Mouse (Mus musculus) cerebellum, adult 2 months (tissue): Measurements from ENCODE around the gene Slc35e4.

Experiments
- CTCF ChIP-seq: fragments of 200-500 bp; IDR thresholded peaks from 2 replicates; pipeline ENCODE4 v1.5.1; 2011; ENCODE audit warnings: low read depth, mild to moderate bottlenecking, control low read depth, low read length, moderate library complexity, borderline replicate concordance; ENCODE audit not compliant: insufficient read depth
- POLR2A ChIP-seq: fragments of 200-500 bp; IDR thresholded peaks from 2 replicates; pipeline ENCODE4 v1.6.1; 2011; ENCODE audit warnings: low read length, control low read depth, borderline replicate concordance; ENCODE audit not compliant: insufficient read depth

DNA sequence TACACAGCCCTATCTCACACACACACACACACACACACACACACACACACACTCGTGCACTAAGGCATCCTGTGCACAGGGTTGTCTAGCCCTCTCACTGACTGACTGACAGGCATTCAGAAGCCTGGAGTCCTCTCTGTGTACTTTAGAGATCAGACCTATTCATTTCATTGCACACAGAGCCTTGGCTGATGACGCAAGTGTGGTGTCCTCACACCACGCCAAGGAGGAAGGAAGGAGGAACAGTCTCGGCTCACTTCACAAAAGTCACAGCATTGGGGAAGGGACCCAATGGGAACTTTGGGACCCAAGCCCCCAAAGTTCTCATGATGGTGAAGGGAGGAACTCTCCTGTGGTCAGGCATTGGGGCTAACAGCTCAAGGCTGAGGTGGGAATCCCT lies 15.6 kb upstream of the Slc35e4 start:
- TF ChIP-seq CTCF (no peak), POLR2A (no peak)
